Mouse (Mus musculus): ENCODE data around the gene Mical3.

GRCm38 (mm10) chr6:121039719-121040118 is 91.1 kb downstream of the Mical3 start:
- TF ChIP-seq POLR2A (IDR thresholded peaks at IDR 0.05; ENCODE audit: extremely low read depth, insufficient read depth, low read length) (no peak), CTCF (IDR thresholded peaks at IDR 0.05; ENCODE audit: low read depth, low read length) (no peak)

All from liver, adult 2 months (tissue).